Mouse (Mus musculus): Measurements from ENCODE around the gene Slc1a5. TPM values are rescaled to one million over a fixed set of nuclear protein-coding genes. Genes with fewer than 3 reads are reported as not detected.
A peak's percentile ranks its signal among the peaks of the same experiment; 100 is the strongest.

Gene Slc1a5
- polyA plus RNA-seq, 1 experiment from 2014 or later = 34.1 TPM

DNA sequence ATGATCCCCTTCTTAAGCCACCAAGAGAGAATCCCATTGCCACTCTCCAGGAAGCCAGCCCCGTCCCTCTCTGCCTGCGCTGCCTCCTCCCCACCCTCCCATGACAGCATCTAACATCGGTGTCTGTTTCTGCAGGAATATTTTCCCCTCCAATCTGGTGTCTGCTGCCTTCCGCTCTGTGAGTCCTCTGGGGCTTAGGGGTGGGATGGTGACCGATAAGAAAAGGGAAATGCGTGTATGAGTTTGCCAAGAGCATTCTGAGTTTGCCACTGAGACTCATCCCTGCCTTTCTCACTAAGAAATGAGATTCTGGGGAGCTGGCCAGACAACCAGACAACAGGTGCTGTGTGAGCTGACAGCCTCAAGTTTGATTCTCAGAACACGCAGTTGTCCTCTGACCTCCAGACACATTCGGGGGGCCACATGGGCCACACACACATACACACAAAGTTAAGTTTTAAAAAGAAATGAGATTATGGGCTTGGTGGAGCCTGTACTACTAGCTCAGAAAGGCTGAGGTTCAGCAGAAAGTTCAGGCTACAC, 4.5 kb downstream of the Slc1a5 start:
- Histone ChIP-seq H3K4me2 (ENCODE audit: low read depth, low read length, severe bottlenecking) (no peak overlapping the region), H3K36me3 (ENCODE audit: control insufficient read depth, insufficient read depth, low read length) (no peaks in the 10 kb centered on the region), H3K27me3 (ENCODE audit: control insufficient read depth, insufficient read depth, low read length) (no peaks in the 10 kb centered on the region), H3K4me1 (replicated peaks; ENCODE audit: control insufficient read depth, insufficient read depth, low read length) (peaks cover 17% of the 10 kb centered on the region), H3K4me3 (ENCODE audit: low read depth, low read length) (no peak overlapping the region), H3K9ac (ENCODE audit: low read length) (no peak overlapping the region), H3K9me3 (ENCODE audit: control insufficient read depth, low read length) (no peaks in the 10 kb centered on the region), H3K27ac (ENCODE audit: low read depth, low read length) (no peak overlapping the region)
- ATAC-seq (replicated peaks; ENCODE audit: low FRiP score) (no peak), DNase-seq (ENCODE audit: low spot score) (no peak)
- WGBS = 93% methylated on average over 8 of the region's 8 CpGs

DNA sequence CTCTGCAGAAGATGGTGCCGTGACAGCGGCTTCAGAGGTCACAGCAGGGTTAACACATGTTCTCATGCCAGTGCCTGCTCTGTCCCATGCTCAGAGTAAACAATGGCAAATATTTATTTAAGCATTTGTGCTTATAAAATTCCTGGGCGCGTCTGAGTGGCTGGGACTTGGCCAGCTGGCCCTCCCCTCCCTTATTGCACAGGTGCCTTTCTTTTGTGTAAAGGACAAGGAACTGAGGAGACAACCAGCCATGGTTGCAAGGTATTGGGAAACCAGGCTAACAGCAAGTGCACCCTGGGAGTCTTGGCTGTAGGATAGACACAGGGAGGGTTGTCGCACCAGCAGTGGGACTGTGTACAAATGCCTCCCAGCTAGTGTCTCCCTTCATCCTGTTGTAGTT, 11.2 kb downstream of the Slc1a5 start:
- no peak for ATAC-seq (replicated peaks; ENCODE audit: low FRiP score)
- DNase-seq (ENCODE audit: low spot score) = no peak
- Histone ChIP-seq H3K9ac (ENCODE audit: low read length) (no peak overlapping the region), H3K27me3 (ENCODE audit: control insufficient read depth, insufficient read depth, low read length) (no peaks in the 10 kb centered on the region), H3K27ac (ENCODE audit: low read depth, low read length) (no peak overlapping the region), H3K36me3 (ENCODE audit: control insufficient read depth, insufficient read depth, low read length) (peaks cover 2% of the 10 kb centered on the region; the same call in 1 of the 2 replicates), H3K4me1 (replicated peaks; ENCODE audit: control insufficient read depth, insufficient read depth, low read length) (no peaks in the 10 kb centered on the region), H3K9me3 (ENCODE audit: control insufficient read depth, low read length) (no peaks in the 10 kb centered on the region), H3K4me2 (ENCODE audit: low read depth, low read length, severe bottlenecking) (no peak overlapping the region), H3K4me3 (ENCODE audit: low read depth, low read length) (no peak overlapping the region)
- 90% methylated on average over 5 of the region's 5 CpGs for WGBS

DNA sequence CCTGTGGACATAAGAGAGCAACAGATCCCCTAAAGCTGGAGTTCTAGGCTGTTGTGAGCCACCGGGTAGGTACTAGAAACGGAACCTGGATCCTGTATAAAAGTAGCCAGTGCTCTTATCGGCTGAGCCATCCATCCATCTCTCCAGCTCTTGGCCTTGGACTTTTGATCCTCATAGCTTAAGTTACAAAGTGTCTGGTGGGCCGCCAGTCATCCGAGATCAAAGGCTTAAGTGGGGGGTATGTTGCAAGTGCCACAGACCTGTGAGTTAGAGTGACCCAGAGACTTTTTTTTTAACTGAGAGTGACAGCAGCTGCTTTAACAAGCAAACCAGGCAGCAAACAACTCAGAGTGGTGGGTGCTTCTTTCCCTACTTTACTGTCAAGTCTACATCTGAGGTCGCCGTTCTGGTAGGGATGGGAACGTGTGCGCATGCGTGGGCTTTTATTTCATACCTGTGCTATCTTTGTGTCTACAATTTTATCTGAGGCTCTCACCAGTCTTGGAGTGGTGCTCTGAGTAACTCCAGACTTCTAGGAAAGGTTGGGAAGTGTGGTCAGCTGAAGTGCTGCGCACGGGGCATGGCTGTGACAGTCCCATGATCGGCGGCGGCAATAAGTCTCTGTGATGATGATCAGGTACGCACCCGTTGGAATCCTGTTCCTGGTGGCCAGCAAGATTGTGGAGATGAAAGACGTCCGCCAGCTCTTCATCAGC, 12.0 kb downstream of the Slc1a5 start:
- H3K4me3 ChIP-seq (ENCODE audit: low read depth, low read length) = no peak overlapping the region
- no peak overlapping the region for H3K27ac ChIP-seq (ENCODE audit: low read depth, low read length)
- no peaks in the 10 kb centered on the region for H3K27me3 ChIP-seq (ENCODE audit: control insufficient read depth, insufficient read depth, low read length)
- WGBS = 93% methylated on average over 19 of the region's 19 CpGs
- no peak overlapping the region for H3K4me2 ChIP-seq (ENCODE audit: low read depth, low read length, severe bottlenecking)
- H3K9me3 ChIP-seq (ENCODE audit: control insufficient read depth, low read length) = no peaks in the 10 kb centered on the region
- ATAC-seq (replicated peaks; ENCODE audit: low FRiP score) (no peak), DNase-seq (ENCODE audit: low spot score) (no peak)
- no peaks in the 10 kb centered on the region for H3K4me1 ChIP-seq (replicated peaks; ENCODE audit: control insufficient read depth, insufficient read depth, low read length)
- H3K36me3 ChIP-seq (ENCODE audit: control insufficient read depth, insufficient read depth, low read length) = peaks cover 2% of the 10 kb centered on the region; the same call in 1 of the 2 replicates
- H3K9ac ChIP-seq (ENCODE audit: low read length) = no peak overlapping the region

DNA sequence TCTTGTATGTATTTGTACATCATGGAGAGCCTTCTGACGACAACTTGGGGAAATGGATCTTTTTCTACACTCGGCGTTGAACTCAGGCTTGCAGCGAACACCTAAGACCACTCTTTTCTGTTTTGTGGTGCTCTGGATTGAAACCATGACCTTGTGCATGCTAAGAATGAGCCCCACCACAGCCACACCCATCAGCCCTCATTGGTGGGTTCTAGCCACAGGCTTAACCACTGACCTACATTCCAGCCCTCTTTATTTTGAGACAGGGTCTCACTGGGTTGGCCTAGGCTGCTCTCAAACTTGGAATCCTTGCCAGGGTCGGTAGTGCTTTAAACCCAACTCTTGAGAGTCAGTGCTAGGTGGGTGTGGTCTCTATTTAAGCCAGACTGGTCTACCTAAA, 13.7 kb downstream of the Slc1a5 start:
- Histone ChIP-seq H3K36me3 (ENCODE audit: control insufficient read depth, insufficient read depth, low read length) (peaks cover 2% of the 10 kb centered on the region; the same call in 1 of the 2 replicates), H3K4me3 (ENCODE audit: low read depth, low read length) (no peak overlapping the region), H3K4me2 (ENCODE audit: low read depth, low read length, severe bottlenecking) (no peak overlapping the region), H3K4me1 (replicated peaks; ENCODE audit: control insufficient read depth, insufficient read depth, low read length) (no peaks in the 10 kb centered on the region), H3K9me3 (ENCODE audit: control insufficient read depth, low read length) (no peaks in the 10 kb centered on the region), H3K9ac (ENCODE audit: low read length) (no peak overlapping the region), H3K27ac (ENCODE audit: low read depth, low read length) (no peak overlapping the region), H3K27me3 (ENCODE audit: control insufficient read depth, insufficient read depth, low read length) (no peaks in the 10 kb centered on the region)
- ATAC-seq (replicated peaks; ENCODE audit: low FRiP score) = no peak
- no peak for DNase-seq (ENCODE audit: low spot score)
- 93% methylated on average over 5 of the region's 5 CpGs for WGBS

DNA sequence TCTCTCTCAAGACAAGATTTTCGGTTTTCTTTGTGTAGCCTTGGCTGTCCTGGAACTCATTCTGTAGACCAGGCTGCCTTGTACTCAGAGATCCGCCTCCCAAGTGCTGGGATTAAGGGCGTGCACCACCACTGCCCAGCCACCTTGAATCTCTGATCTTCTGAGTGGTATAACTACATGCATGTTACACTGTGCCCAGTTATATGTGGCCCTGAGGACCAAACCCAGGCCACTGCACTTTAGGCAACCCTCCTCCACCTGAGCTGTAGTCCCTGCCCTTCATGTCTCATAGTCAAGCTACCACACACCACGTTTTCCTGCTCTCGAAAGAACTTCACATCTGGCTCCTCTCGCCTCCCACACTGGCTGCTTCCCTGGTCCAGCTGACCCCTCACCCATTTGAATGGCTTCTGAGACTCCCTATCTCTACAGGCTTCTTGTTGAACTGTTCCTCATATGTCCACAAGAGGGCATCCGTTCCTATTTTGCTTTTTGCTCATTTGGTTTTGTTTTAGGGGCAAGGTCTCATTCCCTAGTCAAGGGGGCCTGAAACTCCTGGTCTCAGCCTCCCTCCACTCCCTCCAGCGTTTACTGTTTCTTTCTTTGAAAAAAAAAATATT, 23.4 kb downstream of the Slc1a5 start:
- Histone ChIP-seq H3K4me2 (ENCODE audit: low read depth, low read length, severe bottlenecking) (no peak overlapping the region), H3K36me3 (ENCODE audit: control insufficient read depth, insufficient read depth, low read length) (no peaks in the 10 kb centered on the region; the same call in 1 of the 2 replicates), H3K27ac (ENCODE audit: low read depth, low read length) (no peak overlapping the region), H3K4me3 (ENCODE audit: low read depth, low read length) (no peak overlapping the region), H3K27me3 (ENCODE audit: control insufficient read depth, insufficient read depth, low read length) (no peaks in the 10 kb centered on the region), H3K9ac (ENCODE audit: low read length) (no peak overlapping the region), H3K4me1 (replicated peaks; ENCODE audit: control insufficient read depth, insufficient read depth, low read length) (no peaks in the 10 kb centered on the region), H3K9me3 (ENCODE audit: control insufficient read depth, low read length) (no peaks in the 10 kb centered on the region)
- DNase-seq (ENCODE audit: low spot score) (no peak), ATAC-seq (replicated peaks; ENCODE audit: low FRiP score) (0 out of 2 replicates have a peak, but pooled peaks have one; percentile 61)
- 41% methylated on average over 8 of the region's 8 CpGs for WGBS

DNA sequence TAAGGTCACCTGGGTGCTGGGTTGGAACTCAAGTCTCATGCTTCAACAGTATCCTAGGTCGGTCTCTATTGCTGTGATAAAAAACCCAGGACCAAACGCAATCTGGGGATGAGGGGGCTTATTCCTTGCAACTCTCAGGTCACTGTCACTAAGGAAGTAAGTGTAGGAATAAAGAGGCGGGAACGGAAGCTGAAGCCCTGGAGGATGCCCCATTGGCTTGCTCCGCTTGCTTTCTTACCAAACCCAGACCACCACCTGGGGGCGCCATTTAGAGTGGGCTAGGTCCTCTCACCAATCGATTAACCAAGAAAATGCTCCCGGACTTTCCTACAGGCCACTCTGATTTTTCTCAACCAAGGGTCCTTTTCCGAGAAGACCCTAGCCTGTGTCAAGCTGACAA, 26.8 kb downstream of the Slc1a5 start:
- peaks cover 27% of the 10 kb centered on the region for H3K27me3 ChIP-seq (ENCODE audit: control insufficient read depth, insufficient read depth, low read length)
- H3K4me2 ChIP-seq (ENCODE audit: low read depth, low read length, severe bottlenecking) = no peak overlapping the region
- no peak overlapping the region for H3K9ac ChIP-seq (ENCODE audit: low read length)
- H3K9me3 ChIP-seq (ENCODE audit: control insufficient read depth, low read length) = no peaks in the 10 kb centered on the region
- peaks cover 16% of the 10 kb centered on the region for H3K4me1 ChIP-seq (replicated peaks; ENCODE audit: control insufficient read depth, insufficient read depth, low read length)
- H3K36me3 ChIP-seq (ENCODE audit: control insufficient read depth, insufficient read depth, low read length) = no peaks in the 10 kb centered on the region; the same call in 1 of the 2 replicates
- WGBS = 90% methylated on average over 9 of the region's 9 CpGs
- no peak overlapping the region for H3K27ac ChIP-seq (ENCODE audit: low read depth, low read length)
- no peak overlapping the region for H3K4me3 ChIP-seq (ENCODE audit: low read depth, low read length)
- ATAC-seq (replicated peaks; ENCODE audit: low FRiP score) (no peak), DNase-seq (ENCODE audit: low spot score) (no peak)

DNA sequence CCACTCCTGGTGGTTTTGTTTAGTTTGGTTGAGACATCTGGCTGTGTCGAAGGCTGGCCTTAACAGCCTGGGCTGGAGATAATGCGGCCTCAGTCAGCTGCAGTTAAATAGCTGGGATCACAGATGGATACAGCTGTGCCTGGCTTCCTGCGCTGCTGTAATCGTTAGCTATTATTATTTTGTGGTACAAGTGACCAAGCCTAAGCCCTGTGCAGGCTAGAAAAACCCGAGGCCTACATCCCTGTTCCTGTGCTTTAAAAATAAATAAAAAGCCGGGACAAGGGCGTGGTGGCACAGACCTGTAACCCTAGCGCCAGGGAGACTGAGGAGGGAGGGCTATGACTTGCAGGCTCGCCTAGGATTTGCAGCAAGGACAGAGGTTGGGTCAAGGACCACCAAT, 27.5 kb downstream of the Slc1a5 start:
- 90% methylated on average over 9 of the region's 9 CpGs for WGBS

DNA sequence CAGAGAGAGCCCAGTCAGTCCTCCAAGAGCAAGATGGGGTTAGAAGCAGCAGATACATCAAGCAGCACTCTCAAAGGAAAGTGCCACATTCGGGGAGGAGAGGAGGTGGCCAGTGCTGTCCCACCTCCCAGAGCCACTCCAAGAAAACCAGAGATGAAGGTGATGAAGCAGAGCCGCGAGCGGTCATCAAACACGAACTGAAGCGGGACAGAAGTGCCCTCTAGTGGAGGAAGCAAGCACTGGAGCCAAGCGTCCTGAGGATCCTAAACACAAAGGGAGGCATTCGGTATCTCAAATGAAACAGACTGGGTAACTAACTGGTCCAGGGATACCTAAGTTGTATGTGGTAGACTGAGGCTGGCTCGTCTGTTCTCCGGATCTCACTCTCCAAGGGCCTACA, 28.6 kb downstream of the Slc1a5 start:
- Histone ChIP-seq H3K4me2 (ENCODE audit: low read depth, low read length, severe bottlenecking) (no peak overlapping the region), H3K27me3 (ENCODE audit: control insufficient read depth, insufficient read depth, low read length) (peaks cover 28% of the 10 kb centered on the region)
- no peak for ATAC-seq (replicated peaks; ENCODE audit: low FRiP score)

More for the DNA sequence above, 27.5 kb downstream of the Slc1a5 start:
- Histone ChIP-seq H3K36me3 (ENCODE audit: control insufficient read depth, insufficient read depth, low read length) (no peaks in the 10 kb centered on the region; the same call in 1 of the 2 replicates), H3K4me3 (ENCODE audit: low read depth, low read length) (no peak overlapping the region), H3K27me3 (ENCODE audit: control insufficient read depth, insufficient read depth, low read length) (peaks cover 28% of the 10 kb centered on the region), H3K9ac (ENCODE audit: low read length) (no peak overlapping the region), H3K4me1 (replicated peaks; ENCODE audit: control insufficient read depth, insufficient read depth, low read length) (peaks cover 16% of the 10 kb centered on the region), H3K4me2 (ENCODE audit: low read depth, low read length, severe bottlenecking) (no peak overlapping the region), H3K9me3 (ENCODE audit: control insufficient read depth, low read length) (no peaks in the 10 kb centered on the region), H3K27ac (ENCODE audit: low read depth, low read length) (no peak overlapping the region)
- no peak for DNase-seq (ENCODE audit: low spot score)
- no peak for ATAC-seq (replicated peaks; ENCODE audit: low FRiP score)

More for the DNA sequence above, 28.6 kb downstream of the Slc1a5 start:
- Histone ChIP-seq H3K4me3 (ENCODE audit: low read depth, low read length) (no peak overlapping the region), H3K4me1 (replicated peaks; ENCODE audit: control insufficient read depth, insufficient read depth, low read length) (peaks cover 16% of the 10 kb centered on the region), H3K36me3 (ENCODE audit: control insufficient read depth, insufficient read depth, low read length) (no peaks in the 10 kb centered on the region; the same call in 1 of the 2 replicates), H3K9ac (ENCODE audit: low read length) (no peak overlapping the region), H3K9me3 (ENCODE audit: control insufficient read depth, low read length) (no peaks in the 10 kb centered on the region), H3K27ac (ENCODE audit: low read depth, low read length) (no peak overlapping the region)
- 36% methylated on average over 10 of the region's 10 CpGs for WGBS
- DNase-seq (ENCODE audit: low spot score) = peak; percentile 82
